Mouse (Mus musculus) thymus, postnatal 10 days (tissue): ENCODE data around the gene Edil3.
"Not testable (repeated sequence)": the region's sequence is repeated elsewhere in the genome, so short reads cannot be mapped to it uniquely, and the experiment has no call there.

Experiments used
- DNase-seq, 2 experiments: peaks; one replicate each; pipeline ENCODE4 v3.0.0; 2021; ENCODE audit warnings: low spot score in 2 of 2

The Edil3 gene

DNA sequence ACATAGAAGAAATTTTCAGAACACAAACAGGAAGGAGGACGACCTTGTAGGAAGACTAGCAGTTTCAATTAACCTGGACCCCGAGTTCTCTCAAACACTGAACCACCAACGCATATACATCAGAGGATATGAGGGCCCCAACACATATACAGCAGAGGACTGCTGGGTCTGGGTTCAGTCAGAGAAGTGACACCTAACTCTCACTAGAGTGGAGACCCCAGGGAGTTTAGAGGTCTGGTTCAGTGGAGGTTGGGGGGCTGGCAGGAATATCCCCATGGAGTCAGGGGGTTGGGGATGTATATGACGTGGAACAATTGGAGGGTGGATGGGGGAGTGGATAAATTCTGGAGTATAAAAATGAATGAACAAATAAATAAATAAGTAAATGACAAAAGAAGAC lies 151.1 kb downstream of the Edil3 start:
- no peak for DNase-seq

GRCm38 (mm10) chr13:89007696-89008427 lies 186.6 kb downstream of the Edil3 start:
- no peak for DNase-seq

DNA sequence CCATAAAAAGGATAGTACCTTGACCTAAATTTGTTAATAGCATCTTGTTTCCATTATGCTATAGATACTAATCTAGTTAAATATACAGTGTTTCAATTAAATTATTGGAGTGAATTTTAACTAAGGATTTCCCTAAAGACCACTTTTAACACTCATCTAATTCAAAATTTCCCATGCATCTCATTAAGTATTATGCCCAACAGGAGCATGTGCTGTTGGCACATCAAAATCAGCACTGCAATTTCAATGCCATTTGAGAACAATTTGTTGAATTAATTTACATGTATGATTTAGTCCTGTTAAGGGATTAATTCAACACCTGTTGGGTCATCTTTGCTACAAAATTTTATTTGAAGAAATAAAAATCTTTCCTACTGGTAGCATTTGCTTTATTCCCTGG lies 191.2 kb downstream of the Edil3 start:
- no peak for DNase-seq

DNA sequence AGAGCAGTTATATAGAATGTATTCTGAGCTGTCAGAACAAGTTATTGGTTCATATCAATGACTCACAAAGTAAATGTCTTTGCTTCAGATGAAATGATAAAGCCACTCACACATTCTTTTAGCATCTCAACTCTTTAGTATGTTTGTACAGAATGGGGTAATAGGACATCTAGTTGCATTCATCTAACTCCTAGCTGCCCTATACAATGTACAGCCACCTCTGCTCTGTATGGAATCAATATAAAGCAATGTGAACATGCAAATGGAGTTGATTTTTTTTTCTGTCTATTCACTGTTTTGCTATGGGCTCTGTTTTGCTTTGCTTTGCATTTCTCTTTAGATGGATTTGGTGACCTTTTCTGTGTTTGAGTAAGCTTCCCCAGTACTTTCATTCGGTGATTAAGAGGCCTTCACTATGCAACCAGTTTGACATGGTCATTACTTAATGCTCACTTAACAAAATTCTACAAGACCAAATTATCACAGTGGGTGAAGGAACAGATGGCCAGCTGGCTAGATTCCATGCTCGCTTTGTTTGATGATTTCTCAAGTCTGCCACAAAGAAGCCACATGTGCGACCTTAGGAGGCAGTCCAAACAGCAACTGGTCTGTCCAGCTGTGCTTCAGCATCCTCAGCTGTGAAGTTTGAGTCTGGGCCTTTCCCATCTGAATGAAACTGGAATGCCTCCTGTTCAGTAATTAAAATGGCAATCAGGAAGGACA lies 208.7 kb downstream of the Edil3 start:
- no peak for DNase-seq

DNA sequence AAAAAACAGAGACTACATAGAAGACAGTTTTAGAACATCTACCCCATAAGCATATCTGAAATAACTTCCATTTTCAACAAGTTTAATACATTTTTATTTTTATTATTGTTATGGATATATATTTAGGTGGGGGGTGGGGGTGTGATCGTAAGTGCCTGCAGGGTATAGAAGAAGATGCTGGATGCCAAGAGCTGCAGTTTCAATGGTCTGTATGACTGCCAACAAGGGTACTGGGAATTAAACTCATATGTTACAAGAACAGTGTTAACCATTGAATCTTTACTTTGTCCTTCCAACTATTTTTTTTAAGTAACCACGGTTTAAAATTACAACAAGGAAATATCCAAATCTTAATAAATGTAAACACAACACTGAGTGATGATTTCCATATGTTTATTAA lies 214.4 kb downstream of the Edil3 start:
- no peak for DNase-seq

GRCm38 (mm10) chr13:89041495-89041894 lies 220.2 kb downstream of the Edil3 start:
- DNase-seq = no peak

- DNase-seq = not testable (repeated sequence)
These were observed 248.9 kb downstream of the Edil3 start for GRCm38 (mm10) chr13:89070132-89070531.

- no peak for DNase-seq
These were observed 254.9 kb downstream of the Edil3 start for GRCm38 (mm10) chr13:89076212-89076611.

- DNase-seq = no peak
These were observed 284.6 kb downstream of the Edil3 start for GRCm38 (mm10) chr13:89105889-89106288.

DNA sequence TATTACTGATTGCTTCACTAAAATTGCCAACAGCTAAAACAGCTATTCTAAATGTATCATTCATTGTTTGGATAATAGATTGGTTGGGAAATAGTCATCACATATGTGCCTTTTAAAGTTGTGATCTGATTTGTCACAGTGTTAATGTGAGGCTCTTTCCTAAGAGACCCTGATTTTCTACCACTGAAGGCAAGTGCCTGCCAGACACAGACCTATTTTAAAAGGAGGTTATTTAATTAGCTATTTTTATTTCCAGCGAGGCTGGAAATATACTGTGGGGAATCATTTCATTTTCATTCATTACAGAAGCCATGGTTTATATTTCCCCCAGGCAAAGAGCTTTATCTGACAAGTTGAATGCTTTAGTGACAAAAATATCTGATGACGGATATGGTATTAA lies 296.3 kb downstream of the Edil3 start:
- no peak for DNase-seq

DNA sequence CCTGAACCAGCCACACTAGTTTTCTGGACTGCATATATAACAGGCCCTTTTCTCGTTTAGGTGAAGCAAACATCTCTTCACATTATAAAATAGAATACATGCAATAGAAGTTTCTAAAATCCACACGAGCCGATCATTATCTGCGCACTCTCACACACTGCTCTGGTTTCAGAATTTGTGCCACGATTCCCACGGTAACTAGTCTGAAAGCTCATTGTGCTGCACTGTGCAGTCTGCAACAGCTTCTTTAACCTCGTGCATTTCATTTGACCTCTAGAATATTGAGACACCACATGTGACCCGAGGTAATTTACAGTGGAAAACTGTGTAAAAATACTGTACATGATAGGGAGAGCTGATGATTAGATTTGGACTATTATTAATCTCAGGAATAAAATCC lies 298.5 kb downstream of the Edil3 start:
- no peak for DNase-seq

- no peak for DNase-seq
These were observed 301.4 kb downstream of the Edil3 start for GRCm38 (mm10) chr13:89122511-89123253.

GRCm38 (mm10) chr13:89123396-89123795 lies 302.1 kb downstream of the Edil3 start:
- no peak for DNase-seq

DNA sequence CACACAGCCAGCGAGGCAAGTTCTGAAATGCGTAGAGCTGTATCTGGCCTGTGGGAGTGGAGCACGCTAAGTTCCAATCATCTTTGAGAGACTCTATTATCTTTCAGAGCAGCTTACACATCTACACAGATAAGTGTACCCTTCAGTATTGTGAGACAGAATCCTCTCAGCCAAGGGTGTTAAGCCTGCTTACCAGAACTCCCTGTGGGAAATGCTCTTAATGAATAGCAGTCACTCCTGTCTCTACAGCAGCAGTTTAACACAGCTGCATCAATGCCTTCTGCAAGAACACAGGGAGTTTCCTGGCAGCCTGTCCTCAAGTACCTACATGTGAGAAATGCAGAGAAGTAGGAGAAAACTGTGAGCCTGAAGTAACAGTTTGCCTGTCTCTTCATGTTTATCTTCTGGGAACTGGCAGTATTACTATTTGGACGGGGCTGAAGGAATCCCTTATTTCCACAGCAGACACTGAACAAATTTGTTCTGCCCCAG lies 324.8 kb downstream of the Edil3 start:
- no peak for DNase-seq

DNA sequence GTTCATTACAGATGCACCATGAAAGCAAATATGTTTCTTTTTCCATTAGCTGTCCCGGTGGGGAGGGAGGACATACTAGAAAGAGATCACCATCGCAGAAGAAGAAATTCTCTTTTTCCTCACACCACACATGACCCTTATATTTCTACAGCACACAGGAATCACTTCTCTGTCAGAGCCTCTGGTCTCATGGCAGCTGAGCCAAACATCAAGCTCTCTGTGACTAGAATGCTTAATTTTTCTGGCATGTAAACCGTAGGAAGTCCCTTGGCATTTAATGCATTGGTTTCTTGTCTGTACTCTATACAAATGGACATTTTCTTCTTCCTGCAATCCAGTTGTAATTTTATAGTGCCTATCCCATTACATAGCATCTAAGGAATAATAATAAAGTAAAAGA lies 330.6 kb downstream of the Edil3 start:
- DNase-seq = no peak

DNA sequence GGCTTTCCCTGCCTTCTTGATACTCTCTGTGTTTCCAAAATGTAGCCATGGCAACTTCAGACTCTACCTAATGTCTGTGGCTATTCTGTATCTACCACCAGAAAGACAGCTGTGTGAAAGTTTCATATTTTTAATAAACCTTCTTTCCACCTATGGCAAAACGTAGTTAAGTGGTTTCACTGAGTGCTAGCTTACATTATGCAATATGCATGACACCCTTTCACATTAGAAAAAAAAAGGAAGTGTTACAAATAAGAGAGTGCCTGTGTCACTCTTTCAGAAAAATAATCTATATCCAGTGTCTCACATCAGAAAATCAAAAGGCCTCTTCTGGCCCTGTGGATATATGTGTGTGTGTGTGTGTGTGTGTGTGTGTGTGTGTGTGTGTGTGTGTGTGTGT lies 346.7 kb downstream of the Edil3 start:
- no peak for DNase-seq

DNA sequence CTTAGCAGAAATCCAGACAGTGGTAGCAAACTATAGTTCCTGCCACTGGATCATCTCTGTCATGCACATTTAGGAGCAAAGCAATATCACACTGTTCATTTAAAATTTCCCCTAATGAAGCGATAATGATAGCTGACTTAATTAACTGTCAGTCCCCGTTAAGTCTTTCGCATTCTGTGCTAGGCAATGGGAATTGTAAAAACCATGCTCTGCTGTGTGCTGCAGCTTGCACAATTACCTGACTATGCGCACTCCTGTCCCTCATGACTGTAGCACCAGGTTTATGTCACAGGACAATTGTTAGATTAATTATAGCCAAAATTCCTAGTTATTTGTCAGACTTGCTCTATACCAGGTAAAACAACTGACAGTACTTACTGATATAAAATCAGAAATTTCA lies 348.8 kb downstream of the Edil3 start:
- no peak for DNase-seq

DNA sequence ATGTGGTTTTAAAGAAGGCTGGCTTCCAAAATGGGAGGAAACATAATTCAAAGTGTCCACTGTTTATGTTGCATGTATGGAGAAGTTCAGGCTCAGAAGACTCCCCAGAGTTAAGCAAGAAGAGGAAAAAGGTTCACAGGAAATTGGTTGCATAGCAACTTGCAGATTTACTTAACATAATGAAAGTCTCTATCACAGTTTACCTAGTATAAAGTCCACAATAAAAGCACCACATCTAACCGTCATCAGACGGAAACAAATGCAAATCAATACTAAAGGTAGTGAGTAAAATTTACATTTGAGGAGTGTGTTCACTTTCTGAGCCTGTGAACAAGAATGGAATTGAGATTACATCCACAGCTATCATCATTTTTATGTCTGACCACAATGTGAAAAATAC lies 353.9 kb downstream of the Edil3 start:
- DNase-seq = no peak

DNA sequence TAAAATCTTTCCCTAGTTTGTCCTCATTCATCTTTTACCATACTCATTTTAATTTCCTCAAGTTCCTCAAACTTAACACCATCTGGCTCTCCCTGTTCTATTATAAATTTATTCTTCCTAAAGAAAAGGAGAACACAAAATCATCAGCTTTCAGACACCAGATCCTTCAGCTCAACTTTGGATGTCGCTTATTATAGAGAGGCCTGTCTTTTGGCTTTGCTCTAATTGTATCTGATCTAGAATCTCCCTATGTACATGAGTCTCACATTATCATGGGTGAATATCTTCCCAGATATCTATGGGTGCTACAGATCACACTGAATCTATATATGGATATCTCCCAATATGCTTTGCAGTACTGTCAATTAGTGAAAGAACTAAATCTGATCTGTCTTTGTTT lies 367.8 kb downstream of the Edil3 start:
- DNase-seq = no peak

DNA sequence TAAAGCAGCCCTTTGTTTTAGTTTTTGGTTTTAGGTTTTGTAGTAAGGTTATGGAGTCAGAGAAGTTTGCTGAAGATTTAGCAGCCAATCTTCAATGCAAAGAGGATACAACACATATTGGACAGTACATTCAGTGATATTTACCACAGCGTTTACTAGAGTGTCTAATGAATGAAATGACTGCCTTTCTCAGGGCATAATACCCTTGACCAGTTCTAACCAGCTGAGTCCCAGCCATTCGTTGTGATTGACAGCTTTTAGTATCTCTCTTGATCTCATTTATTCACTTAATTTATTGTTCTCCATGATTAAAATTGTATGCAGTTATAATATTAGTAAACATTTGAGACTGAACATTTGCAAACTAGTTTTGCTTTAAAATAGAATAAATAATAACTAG lies 375.7 kb downstream of the Edil3 start:
- DNase-seq = no peak

DNA sequence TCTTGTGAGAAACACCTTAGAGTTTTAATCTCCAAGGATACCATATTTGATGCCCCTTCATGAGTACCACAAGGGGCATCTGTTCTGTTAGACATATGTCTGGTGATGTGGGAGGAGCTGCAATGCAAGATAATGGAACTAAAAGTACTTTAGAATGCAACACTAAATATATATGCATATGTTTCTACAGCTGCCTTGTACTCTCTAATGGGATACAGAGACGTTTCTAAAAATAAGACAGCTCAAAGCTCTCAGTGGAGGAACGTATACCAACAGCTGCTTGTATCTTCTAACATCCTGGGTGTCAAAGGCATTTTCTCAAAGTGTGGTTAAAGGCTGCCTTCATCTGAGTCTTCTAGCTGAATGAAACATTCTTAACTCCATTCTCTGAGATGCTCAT lies 378.0 kb downstream of the Edil3 start:
- DNase-seq = no peak

GRCm38 (mm10) chr13:89238104-89238503 lies 416.8 kb downstream of the Edil3 start:
- no peak for DNase-seq
